Mouse (Mus musculus): ENCODE results near the gene Atp2b1.

GRCm38 (mm10) chr10:99011084-99011483 lies 96.9 kb downstream of the Atp2b1 start:
- TF ChIP-seq TAL1 (conservative IDR thresholded peaks at IDR 0.05; ENCODE audit: low read depth, low read length) (no peak), CTCF (IDR thresholded peaks at IDR 0.05; ENCODE audit: low read depth, low read length) (no peak)
